Mouse (Mus musculus) G1E (cell line): Measurements from ENCODE around the gene Gmds.

Experiments used
- CTCF ChIP-seq: IDR thresholded peaks from 2 replicates; pipeline ENCODE4 v1.5.1; 2012; ENCODE audit warnings: low read depth, low read length, inconsistent platforms, mixed read lengths
- GATA1 ChIP-seq: IDR thresholded peaks from 2 replicates; pipeline ENCODE4 v1.6.1; 2012; ENCODE audit warnings: borderline replicate concordance, low read length, inconsistent platforms, mixed read lengths
- POLR2AphosphoS5 ChIP-seq: IDR thresholded peaks from 2 replicates; pipeline ENCODE4 v1.6.1; 2012; ENCODE audit warnings: low read depth, low read length, inconsistent platforms; ENCODE audit not compliant: insufficient replicate concordance

- TF ChIP-seq CTCF (no peak), GATA1 (no peak), POLR2AphosphoS5 (no peak)
Measured at GRCm38 (mm10) chr13:32036902-32037301, 301.6 kb downstream of the Gmds start.
